Mouse (Mus musculus): ENCODE measurements around the gene Ndufs3. TPM values are rescaled to one million over a fixed set of nuclear protein-coding genes. Genes with fewer than 3 reads are reported as not detected.

Gene Ndufs3
- polyA plus RNA-seq, 1 experiment from 2014 or later: 199 TPM

DNA sequence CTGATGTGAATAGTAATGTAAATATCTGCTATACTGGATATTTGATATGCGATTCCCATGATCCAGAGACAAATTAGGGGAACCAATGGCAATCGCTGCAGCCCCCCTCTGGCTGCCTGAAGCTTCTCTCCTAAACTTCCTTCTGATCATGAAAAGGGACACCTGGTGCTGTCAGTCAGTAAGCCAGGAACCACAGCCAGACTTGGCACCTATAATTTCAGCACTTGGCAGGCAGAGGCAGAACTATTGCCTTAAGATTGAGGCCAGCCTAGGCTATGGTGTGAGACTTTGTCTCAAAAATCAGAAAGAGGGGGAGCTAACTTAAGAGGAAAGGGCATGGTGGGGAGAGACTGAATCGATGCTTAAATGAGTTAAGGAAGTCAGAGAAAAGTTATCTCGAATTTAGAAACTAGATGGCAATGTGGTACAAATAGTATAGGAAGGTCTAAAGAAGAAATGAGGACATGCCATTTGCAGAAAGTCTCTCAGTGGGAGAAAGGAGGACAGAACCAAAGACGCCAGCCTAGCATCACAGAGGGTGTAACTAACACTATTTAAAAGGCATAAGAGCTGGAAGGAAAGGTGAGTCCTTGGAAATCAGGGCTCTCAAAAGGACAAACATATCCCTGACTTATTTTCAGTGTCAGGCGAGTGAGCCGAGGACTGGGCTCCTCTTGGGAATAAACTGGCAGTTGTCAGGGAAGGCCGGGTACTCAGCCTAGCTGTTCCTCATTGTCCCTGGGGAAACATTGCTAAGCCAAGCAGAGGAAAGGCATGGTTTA lies 33.3 kb downstream of the Ndufs3 start:
- WGBS (ENCODE audit: insufficient replicate concordance): 61% methylated on average over 8 of the region's 8 CpGs
- no peak overlapping the region for H3K4me3 ChIP-seq (ENCODE audit: low read depth, low read length)

DNA sequence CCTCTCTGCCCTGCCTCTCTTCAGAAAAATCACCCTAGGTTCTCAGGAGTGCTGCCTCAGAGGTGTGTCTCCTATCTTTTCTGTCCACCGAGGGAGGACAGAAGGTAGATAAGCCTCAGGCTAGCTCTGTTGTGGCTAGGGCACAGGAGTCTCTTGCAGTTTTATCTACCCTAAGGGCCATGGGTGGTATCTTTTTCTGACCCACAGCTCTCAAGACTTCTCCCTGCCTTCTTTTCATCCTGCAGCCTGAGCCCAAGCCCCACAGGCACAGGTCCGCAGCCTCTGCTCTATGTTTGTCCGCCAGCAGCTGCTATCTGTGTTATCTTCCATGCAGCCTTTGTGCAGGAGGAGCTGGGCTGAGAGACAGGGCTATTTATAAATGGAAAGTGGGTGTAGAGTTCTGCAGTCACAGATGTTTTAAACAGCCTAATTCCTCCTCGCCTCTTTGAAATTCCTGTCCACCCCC lies 34.5 kb downstream of the Ndufs3 start:
- peaks cover 11% of the 10 kb centered on the region for H3K4me1 ChIP-seq (ENCODE audit: insufficient read depth)
- DNase-seq (peak; percentile 33), ATAC-seq (peak; percentile 79)
- H3K27ac ChIP-seq (ENCODE audit: low read depth): peak overlapping the region; percentile 60
- H3K9ac ChIP-seq (replicated peaks): peak overlapping the region; percentile 26; the same call in 1 of the 2 replicates
- H3K9me3 ChIP-seq (ENCODE audit: low read length): no peaks in the 10 kb centered on the region
- H3K4me2 ChIP-seq (ENCODE audit: low read depth, low read length): peak overlapping the region; percentile 64
- no peak overlapping the region for H3K4me3 ChIP-seq (ENCODE audit: low read depth, low read length)
- 15% methylated on average over 4 of the region's 4 CpGs for WGBS (ENCODE audit: insufficient replicate concordance)
- no peaks in the 10 kb centered on the region for H3K27me3 ChIP-seq (ENCODE audit: insufficient read depth, low read length)
- TF ChIP-seq CTCF (IDR thresholded peaks at IDR 0.05; ENCODE audit: low read depth): no peak
- peak; percentile 76; the same call in 1 of the 2 replicates for TF ChIP-seq EP300 (IDR thresholded peaks at IDR 0.05; ENCODE audit: low read depth)
- peaks cover 12% of the 10 kb centered on the region for H3K36me3 ChIP-seq (replicated peaks; ENCODE audit: insufficient read depth, low read length)

More for the DNA sequence above, 33.3 kb downstream of the Ndufs3 start:
- Histone ChIP-seq H3K4me2 (ENCODE audit: low read depth, low read length) (0 out of 2 replicates have a peak overlapping the region, but pooled peaks have one; percentile 64), H3K9me3 (ENCODE audit: low read length) (no peaks in the 10 kb centered on the region), H3K27ac (ENCODE audit: low read depth) (0 out of 2 replicates have a peak overlapping the region, but pooled peaks have one; percentile 60), H3K9ac (replicated peaks) (no peak overlapping the region), H3K27me3 (ENCODE audit: insufficient read depth, low read length) (no peaks in the 10 kb centered on the region), H3K4me1 (ENCODE audit: insufficient read depth) (peaks cover 11% of the 10 kb centered on the region), H3K36me3 (replicated peaks; ENCODE audit: insufficient read depth, low read length) (0 out of 2 replicates have a peak, but pooled peaks cover 4% of the 10 kb centered on the region)
- ATAC-seq: no peak
- TF ChIP-seq EP300 (IDR thresholded peaks at IDR 0.05; ENCODE audit: low read depth): no peak
- TF ChIP-seq CTCF (IDR thresholded peaks at IDR 0.05; ENCODE audit: low read depth): no peak
- DNase-seq: no peak

DNA sequence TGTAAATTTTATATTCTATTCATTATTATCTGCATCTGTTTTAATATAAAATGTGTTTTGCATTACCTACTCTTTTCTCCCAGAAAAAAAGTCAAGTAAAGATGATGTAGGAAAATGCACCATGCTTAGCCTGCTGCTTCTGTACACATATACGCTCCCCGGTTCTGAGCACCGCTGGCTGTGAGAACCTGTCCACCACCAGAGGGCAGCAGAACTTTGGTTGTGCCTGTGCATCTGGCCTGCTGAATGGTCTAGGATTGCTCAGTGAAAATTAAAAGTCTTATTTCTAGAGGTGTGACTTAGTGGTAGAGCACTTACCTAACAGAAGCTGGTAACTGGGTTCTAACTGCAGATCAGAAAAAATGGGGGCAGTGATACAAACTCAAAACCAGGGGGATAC lies 38.1 kb downstream of the Ndufs3 start:
- Histone ChIP-seq H3K4me3 (ENCODE audit: low read depth, low read length) (no peak overlapping the region), H3K9me3 (ENCODE audit: low read length) (no peaks in the 10 kb centered on the region), H3K9ac (replicated peaks) (no peak overlapping the region), H3K27me3 (ENCODE audit: insufficient read depth, low read length) (no peaks in the 10 kb centered on the region), H3K4me1 (ENCODE audit: insufficient read depth) (peaks cover 11% of the 10 kb centered on the region), H3K27ac (ENCODE audit: low read depth) (no peak overlapping the region), H3K4me2 (ENCODE audit: low read depth, low read length) (no peak overlapping the region), H3K36me3 (replicated peaks; ENCODE audit: insufficient read depth, low read length) (peaks cover 39% of the 10 kb centered on the region)
- TF ChIP-seq EP300 (IDR thresholded peaks at IDR 0.05; ENCODE audit: low read depth): no peak
- peak; percentile 96 for TF ChIP-seq CTCF (IDR thresholded peaks at IDR 0.05; ENCODE audit: low read depth)
- DNase-seq: peak; percentile 85
- 25% methylated on average over 3 of the region's 3 CpGs for WGBS (ENCODE audit: insufficient replicate concordance)
- peak; percentile 77 for ATAC-seq

DNA sequence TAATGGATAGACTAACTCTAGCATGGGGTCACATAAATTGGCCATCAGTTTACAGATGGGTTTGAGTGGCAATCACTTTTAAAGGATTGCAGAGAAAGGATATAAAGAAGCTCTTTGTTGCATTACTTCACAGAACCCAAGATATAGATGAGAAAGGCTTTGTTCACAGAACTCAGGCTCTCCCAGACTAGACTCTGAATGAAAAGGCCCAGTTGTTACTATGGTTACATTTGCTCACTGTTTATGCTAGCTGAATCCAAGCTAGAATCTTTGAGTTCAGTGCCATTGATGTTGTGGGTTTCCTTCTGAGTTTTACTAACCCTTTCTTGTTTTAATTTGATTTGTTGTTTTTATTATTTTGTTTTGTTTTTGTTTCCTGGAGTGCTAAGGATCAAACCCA lies 40.4 kb downstream of the Ndufs3 start:
- Histone ChIP-seq H3K36me3 (replicated peaks; ENCODE audit: insufficient read depth, low read length) (peaks cover 60% of the 10 kb centered on the region), H3K9ac (replicated peaks) (no peak overlapping the region), H3K4me1 (ENCODE audit: insufficient read depth) (no peaks in the 10 kb centered on the region), H3K27ac (ENCODE audit: low read depth) (no peak overlapping the region), H3K4me3 (ENCODE audit: low read depth, low read length) (no peak overlapping the region), H3K27me3 (ENCODE audit: insufficient read depth, low read length) (no peaks in the 10 kb centered on the region), H3K4me2 (ENCODE audit: low read depth, low read length) (no peak overlapping the region), H3K9me3 (ENCODE audit: low read length) (no peaks in the 10 kb centered on the region)
- DNase-seq: no peak
- no peak for TF ChIP-seq EP300 (IDR thresholded peaks at IDR 0.05; ENCODE audit: low read depth)
- TF ChIP-seq CTCF (IDR thresholded peaks at IDR 0.05; ENCODE audit: low read depth): no peak
- no peak for ATAC-seq

DNA sequence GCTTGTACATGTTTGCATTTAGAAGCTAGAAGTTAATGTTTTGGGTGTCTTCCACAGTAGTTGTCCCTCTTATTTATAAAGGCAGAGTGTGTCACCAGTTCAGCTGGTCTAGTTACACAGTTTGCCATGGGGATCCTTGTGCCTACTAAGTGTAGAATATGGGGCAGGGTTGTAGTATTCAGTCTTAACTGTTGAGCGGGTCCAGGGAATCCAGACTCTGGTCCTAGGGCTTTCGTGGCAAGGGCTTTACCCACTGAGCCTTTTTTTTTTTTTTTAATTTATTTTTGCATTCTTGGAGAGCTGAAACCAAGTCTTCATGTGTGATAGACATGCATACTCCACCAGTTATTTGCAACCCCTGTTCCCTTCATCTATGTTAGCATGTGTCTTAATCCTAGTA lies 43.1 kb downstream of the Ndufs3 start:
- no peak for TF ChIP-seq CTCF (IDR thresholded peaks at IDR 0.05; ENCODE audit: low read depth)
- no peak for TF ChIP-seq EP300 (IDR thresholded peaks at IDR 0.05; ENCODE audit: low read depth)
- no peaks in the 10 kb centered on the region for H3K4me1 ChIP-seq (ENCODE audit: insufficient read depth)
- no peak for DNase-seq
- peaks cover 72% of the 10 kb centered on the region for H3K36me3 ChIP-seq (replicated peaks; ENCODE audit: insufficient read depth, low read length)
- no peaks in the 10 kb centered on the region for H3K9me3 ChIP-seq (ENCODE audit: low read length)
- no peak overlapping the region for H3K27ac ChIP-seq (ENCODE audit: low read depth)
- no peak overlapping the region for H3K4me3 ChIP-seq (ENCODE audit: low read depth, low read length)
- no peak for ATAC-seq
- WGBS (ENCODE audit: insufficient replicate concordance): 79% methylated on average over 2 of the region's 2 CpGs
- no peak overlapping the region for H3K9ac ChIP-seq (replicated peaks)
- H3K4me2 ChIP-seq (ENCODE audit: low read depth, low read length): no peak overlapping the region
- no peaks in the 10 kb centered on the region for H3K27me3 ChIP-seq (ENCODE audit: insufficient read depth, low read length)

DNA sequence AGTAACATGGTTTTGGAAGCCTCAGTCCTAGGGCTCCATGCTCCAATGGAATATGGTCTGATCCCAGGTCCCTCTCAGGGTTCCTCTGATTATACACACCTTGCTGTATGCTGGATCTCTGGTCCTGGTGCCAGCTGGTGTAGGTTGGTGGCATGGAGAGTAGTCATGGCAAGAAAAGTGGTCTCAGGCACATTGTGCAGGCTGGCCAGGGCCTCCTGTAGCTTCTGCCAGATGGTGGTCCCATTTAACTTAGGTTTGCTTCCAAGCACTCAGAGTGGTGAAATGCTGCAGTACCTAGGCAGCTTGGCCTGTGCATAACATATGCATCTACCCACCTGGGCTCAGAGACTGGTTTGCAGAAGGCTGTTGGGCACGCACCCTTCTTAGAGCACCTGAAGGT lies 54.2 kb downstream of the Ndufs3 start:
- H3K9ac ChIP-seq (replicated peaks): no peak overlapping the region
- H3K9me3 ChIP-seq (ENCODE audit: low read length): no peaks in the 10 kb centered on the region
- no peak overlapping the region for H3K4me3 ChIP-seq (ENCODE audit: low read depth, low read length)
- H3K27ac ChIP-seq (ENCODE audit: low read depth): no peak overlapping the region
- TF ChIP-seq EP300 (IDR thresholded peaks at IDR 0.05; ENCODE audit: low read depth) (no peak), CTCF (IDR thresholded peaks at IDR 0.05; ENCODE audit: low read depth) (no peak)
- H3K4me2 ChIP-seq (ENCODE audit: low read depth, low read length): no peak overlapping the region
- no peak for DNase-seq
- no peak for ATAC-seq
- peaks cover 18% of the 10 kb centered on the region for H3K4me1 ChIP-seq (ENCODE audit: insufficient read depth)
- peaks cover 49% of the 10 kb centered on the region for H3K36me3 ChIP-seq (replicated peaks; ENCODE audit: insufficient read depth, low read length)
- H3K27me3 ChIP-seq (ENCODE audit: insufficient read depth, low read length): no peaks in the 10 kb centered on the region
- WGBS (ENCODE audit: insufficient replicate concordance): 94% methylated on average over 1 of the region's 1 CpGs

All from liver, postnatal 0 days (tissue).